Mouse (Mus musculus): ENCODE data around the gene Ubl7.

The Ubl7 gene

GRCm38 (mm10) chr9:57948333-57948931 lies 37.7 kb downstream of the Ubl7 start:
- WGBS, result 43% methylated on average over 7 of the region's 7 CpGs

- WGBS, result 25% methylated on average over 8 of the region's 8 CpGs
Observed at GRCm38 (mm10) chr9:57949102-57949704, 38.4 kb downstream of the Ubl7 start.

GRCm38 (mm10) chr9:57949879-57950278 lies 39.1 kb downstream of the Ubl7 start:
- 22% methylated on average over 8 of the region's 8 CpGs for WGBS

- WGBS, result 32% methylated on average over 9 of the region's 9 CpGs
Observed at GRCm38 (mm10) chr9:57950519-57950918, 39.7 kb downstream of the Ubl7 start.

- 44% methylated on average over 6 of the region's 6 CpGs for WGBS
Observed at GRCm38 (mm10) chr9:57951993-57952392, 41.2 kb downstream of the Ubl7 start.

- 40% methylated on average over 12 of the region's 12 CpGs for WGBS
Observed at GRCm38 (mm10) chr9:57954962-57955744, 44.4 kb downstream of the Ubl7 start.

- WGBS, result 73% methylated on average over 6 of the region's 6 CpGs
Observed at GRCm38 (mm10) chr9:57955764-57956163, 45.0 kb downstream of the Ubl7 start.

- WGBS, result 80% methylated on average over 9 of the region's 9 CpGs
Observed at GRCm38 (mm10) chr9:57956196-57956837, 45.5 kb downstream of the Ubl7 start.

- 62% methylated on average over 5 of the region's 5 CpGs for WGBS
Observed at GRCm38 (mm10) chr9:57956838-57957236, 46.1 kb downstream of the Ubl7 start.

GRCm38 (mm10) chr9:57958615-57959014 lies 47.8 kb downstream of the Ubl7 start:
- 50% methylated on average over 1 of the region's 1 CpGs for whole genome bisulfite sequencing

- 43% methylated on average over 10 of the region's 10 CpGs for WGBS
Observed at GRCm38 (mm10) chr9:57959399-57959798, 48.6 kb downstream of the Ubl7 start.

GRCm38 (mm10) chr9:57959886-57960866 lies 49.4 kb downstream of the Ubl7 start:
- WGBS, result 81% methylated on average over 17 of the region's 17 CpGs

- WGBS, result 83% methylated on average over 15 of the region's 15 CpGs
Observed at GRCm38 (mm10) chr9:57961226-57961625, 50.4 kb downstream of the Ubl7 start.

- 64% methylated on average over 17 of the region's 17 CpGs for WGBS
Observed at GRCm38 (mm10) chr9:57961863-57962778, 51.3 kb downstream of the Ubl7 start.

- 78% methylated on average over 4 of the region's 4 CpGs for WGBS
Observed at GRCm38 (mm10) chr9:57963249-57963997, 52.6 kb downstream of the Ubl7 start.

GRCm38 (mm10) chr9:57963998-57964395 lies 53.2 kb downstream of the Ubl7 start:
- 76% methylated on average over 5 of the region's 5 CpGs for WGBS

GRCm38 (mm10) chr9:57964528-57965250 lies 53.9 kb downstream of the Ubl7 start:
- 62% methylated on average over 6 of the region's 6 CpGs for WGBS

- WGBS, result 39% methylated on average over 12 of the region's 12 CpGs
Observed at GRCm38 (mm10) chr9:57965281-57966185, 54.8 kb downstream of the Ubl7 start.
